Mouse (Mus musculus) embryonic facial prominence, embryonic 15.5 days (tissue): ENCODE measurements at regions not wholly inside any gene's neighbourhood (a gene's known extent, or its start where the extent isn't known, plus 50 kb on each side); places are given as distances from the start of the nearest gene placed in this dataset.

Experiments
- ATAC-seq: fragments of 200-750 bp; cut with Nextera tagmentation; 2 replicates; pipeline ENCODE4 v1.8.0; 2017; ENCODE audit warnings: low read depth, moderate TSS enrichment; ENCODE audit not compliant: insufficient number of reproducible peaks, low FRiP score, low TSS enrichment
- H3K27ac ChIP-seq: fragments of 300-500 bp; sonication (generic); replicated peaks from 2 replicates; pipeline ENCODE4 v1.5.1; 2015; ENCODE audit warnings: mild to moderate bottlenecking, inconsistent platforms
- H3K27me3 ChIP-seq: fragments of 300-500 bp; sonication (generic); 2 replicates; pipeline ENCODE4 v1.6.1; 2015; ENCODE audit warnings: inconsistent platforms
- H3K36me3 ChIP-seq: fragments of 300-500 bp; sonication (generic); 2 replicates; pipeline ENCODE4 v1.6.1; 2015; ENCODE audit warnings: mild to moderate bottlenecking, inconsistent platforms
- H3K4me1 ChIP-seq: fragments of 300-500 bp; sonication (generic); 2 replicates; pipeline ENCODE4 v1.6.1; 2015; ENCODE audit warnings: inconsistent platforms
- H3K4me2 ChIP-seq: fragments of 300-500 bp; sonication (generic); replicated peaks from 2 replicates; pipeline ENCODE4 v1.6.1; 2015; ENCODE audit warnings: mild to moderate bottlenecking, inconsistent platforms
- H3K4me3 ChIP-seq: fragments of 300-500 bp; sonication (generic); replicated peaks from 2 replicates; pipeline ENCODE4 v1.5.1; 2015; ENCODE audit warnings: mild to moderate bottlenecking, inconsistent platforms
- H3K9ac ChIP-seq: fragments of 300-500 bp; sonication (generic); 2 replicates; pipeline ENCODE4 v1.6.1; 2015; ENCODE audit warnings: inconsistent platforms
- H3K9me3 ChIP-seq: fragments of 300-500 bp; sonication (generic); replicated peaks from 2 replicates; pipeline ENCODE4 v1.6.1; 2016; ENCODE audit warnings: inconsistent platforms
- WGBS: fragments of 180-500 bp; shearing (Covaris S2); methylation state at CpG from one replicate; pipeline ENCODE4 v1.1.7; 2015; 5-methylcytosine and 5-hydroxymethylcytosine counted together

- Histone ChIP-seq H3K4me1 (peaks cover 10% of the 10 kb centered on the region), H3K9me3 (no peaks in the 10 kb centered on the region), H3K36me3 (no peaks in the 10 kb centered on the region), H3K4me2 (no peak overlapping the region), H3K27ac (no peak overlapping the region), H3K27me3 (no peaks in the 10 kb centered on the region), H3K9ac (no peak overlapping the region), H3K4me3 (no peak overlapping the region)
- 70% methylated on average over 4 of the region's 4 CpGs for WGBS
- ATAC-seq = no peak
Measured at GRCm38 (mm10) chr9:87961796-87962195, 230.7 kb upstream of the Tbx18 start.

- no peaks in the 10 kb centered on the region for H3K9me3 ChIP-seq
- no peak for ATAC-seq
- H3K27me3 ChIP-seq = no peaks in the 10 kb centered on the region
- 78% methylated on average over 2 of the region's 2 CpGs for WGBS
- H3K36me3 ChIP-seq = no peaks in the 10 kb centered on the region
- H3K9ac ChIP-seq = no peak overlapping the region
- no peak overlapping the region for H3K4me2 ChIP-seq
- peak overlapping the region; percentile 82 for H3K27ac ChIP-seq
- no peak overlapping the region for H3K4me3 ChIP-seq
- H3K4me1 ChIP-seq = peaks cover 10% of the 10 kb centered on the region
Measured at GRCm38 (mm10) chr9:87964508-87964907, 233.4 kb upstream of the Tbx18 start.

DNA sequence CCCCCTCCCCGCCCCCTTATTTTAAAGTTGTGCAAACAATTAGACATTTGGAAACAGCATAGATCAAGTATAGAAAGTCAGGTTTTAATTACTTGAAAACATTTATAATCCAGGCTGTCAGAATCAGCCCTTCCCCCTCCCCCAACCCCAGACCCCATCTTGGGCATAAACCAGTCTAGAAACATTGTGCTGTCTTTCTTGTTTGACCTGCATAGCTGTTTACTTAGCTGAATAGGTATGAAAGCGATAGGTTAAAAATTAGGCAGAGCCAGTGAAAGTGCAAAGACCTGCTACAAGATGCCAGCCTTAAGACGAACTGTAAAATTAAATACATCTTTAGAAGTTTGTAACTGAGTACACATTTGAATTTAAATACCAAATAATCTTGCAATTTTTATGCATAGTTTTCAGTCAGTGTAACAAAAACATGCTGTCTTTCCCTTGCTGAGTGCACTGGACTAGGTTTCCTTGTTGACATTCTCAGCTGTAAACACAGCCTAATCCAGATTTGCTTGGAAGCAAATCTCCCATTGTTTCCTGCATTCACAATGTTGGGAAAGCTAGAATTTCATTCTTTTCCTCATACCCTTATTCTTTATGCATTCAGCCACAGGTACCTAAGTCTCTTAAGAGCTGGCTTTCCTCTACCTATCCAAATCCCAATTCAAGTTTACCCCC lies 234.2 kb upstream of the Tbx18 start:
- Histone ChIP-seq H3K4me1 (peaks cover 10% of the 10 kb centered on the region), H3K36me3 (no peaks in the 10 kb centered on the region), H3K9ac (no peak overlapping the region), H3K9me3 (no peaks in the 10 kb centered on the region), H3K4me3 (no peak overlapping the region), H3K27ac (peak overlapping the region; percentile 61), H3K27me3 (no peaks in the 10 kb centered on the region), H3K4me2 (no peak overlapping the region)
- peak; percentile 53; the same call in 1 of the 2 replicates for ATAC-seq
- 33% methylated on average over 3 of the region's 3 CpGs for WGBS

DNA sequence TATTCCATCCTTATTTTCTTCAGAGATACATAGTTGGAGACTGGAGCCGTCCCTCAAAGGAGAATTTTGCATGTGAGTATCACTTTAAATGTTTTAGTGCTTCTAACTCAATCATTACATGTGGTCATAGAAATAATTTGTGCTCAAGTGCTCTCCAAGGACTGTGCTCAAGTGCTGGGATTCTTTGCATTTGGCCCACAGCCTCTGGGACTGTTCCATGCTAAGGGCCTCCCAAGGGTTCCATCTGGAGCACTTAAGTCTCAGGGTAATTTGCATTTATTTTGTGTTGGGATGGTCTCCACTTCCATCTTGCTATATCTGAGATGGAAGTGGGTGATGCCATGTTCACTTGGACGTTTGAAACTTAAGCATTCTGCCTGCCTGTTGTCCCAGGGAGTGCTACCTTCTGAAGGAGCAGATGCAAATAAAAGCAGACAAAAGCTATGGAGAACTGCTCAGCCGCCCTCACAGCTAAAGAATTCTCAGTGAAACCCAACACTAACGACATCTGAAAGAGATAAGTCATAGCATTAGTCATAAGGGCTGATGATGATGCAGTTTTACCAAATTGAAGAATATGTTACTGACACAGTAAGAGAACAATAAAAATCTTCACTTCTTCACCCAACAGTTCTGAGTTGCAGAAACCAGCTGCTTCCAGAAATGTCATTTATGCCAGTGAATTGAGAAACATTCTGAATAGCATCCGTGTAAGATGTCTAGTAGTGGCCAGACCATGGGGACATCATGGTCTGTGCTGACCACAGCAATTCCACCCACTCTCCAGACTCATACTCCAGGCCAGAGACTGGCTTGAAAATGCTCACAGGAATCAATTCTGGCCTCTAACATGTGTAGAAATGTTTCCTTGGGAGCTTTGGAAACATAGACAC lies 237.4 kb upstream of the Tbx18 start:
- no peak for ATAC-seq
- Histone ChIP-seq H3K36me3 (no peaks in the 10 kb centered on the region), H3K27ac (no peak overlapping the region), H3K9me3 (no peaks in the 10 kb centered on the region), H3K4me1 (peaks cover 10% of the 10 kb centered on the region), H3K27me3 (no peaks in the 10 kb centered on the region), H3K4me2 (no peak overlapping the region), H3K4me3 (no peak overlapping the region), H3K9ac (no peak overlapping the region)
- 48% methylated on average over 5 of the region's 5 CpGs for WGBS

GRCm38 (mm10) chr9:87970586-87970985 lies 239.5 kb upstream of the Tbx18 start:
- no peak for ATAC-seq
- Histone ChIP-seq H3K36me3 (no peaks in the 10 kb centered on the region), H3K4me1 (no peaks in the 10 kb centered on the region; the same call in 1 of the 2 replicates), H3K27ac (no peak overlapping the region), H3K4me3 (no peak overlapping the region), H3K9ac (no peak overlapping the region), H3K4me2 (no peak overlapping the region), H3K27me3 (no peaks in the 10 kb centered on the region), H3K9me3 (no peaks in the 10 kb centered on the region)

- ATAC-seq = no peak
- H3K27ac ChIP-seq = no peak overlapping the region
- H3K4me1 ChIP-seq = no peaks in the 10 kb centered on the region; the same call in 1 of the 2 replicates
- H3K9me3 ChIP-seq = no peaks in the 10 kb centered on the region
- WGBS = 90% methylated on average over 3 of the region's 3 CpGs
- no peak overlapping the region for H3K4me3 ChIP-seq
- H3K9ac ChIP-seq = no peak overlapping the region
- H3K27me3 ChIP-seq = no peaks in the 10 kb centered on the region
- no peak overlapping the region for H3K4me2 ChIP-seq
- no peaks in the 10 kb centered on the region for H3K36me3 ChIP-seq
Measured at GRCm38 (mm10) chr9:87971791-87972190, 240.7 kb upstream of the Tbx18 start.

- H3K36me3 ChIP-seq = no peaks in the 10 kb centered on the region
- H3K27ac ChIP-seq = no peak overlapping the region
- no peak overlapping the region for H3K9ac ChIP-seq
- 40% methylated on average over 6 of the region's 6 CpGs for WGBS
- H3K4me1 ChIP-seq = no peaks in the 10 kb centered on the region
- H3K4me3 ChIP-seq = no peak overlapping the region
- ATAC-seq = no peak
- H3K27me3 ChIP-seq = no peaks in the 10 kb centered on the region
- no peaks in the 10 kb centered on the region for H3K9me3 ChIP-seq
- no peak overlapping the region for H3K4me2 ChIP-seq
Measured at GRCm38 (mm10) chr9:87973531-87973930, 242.5 kb upstream of the Tbx18 start.

DNA sequence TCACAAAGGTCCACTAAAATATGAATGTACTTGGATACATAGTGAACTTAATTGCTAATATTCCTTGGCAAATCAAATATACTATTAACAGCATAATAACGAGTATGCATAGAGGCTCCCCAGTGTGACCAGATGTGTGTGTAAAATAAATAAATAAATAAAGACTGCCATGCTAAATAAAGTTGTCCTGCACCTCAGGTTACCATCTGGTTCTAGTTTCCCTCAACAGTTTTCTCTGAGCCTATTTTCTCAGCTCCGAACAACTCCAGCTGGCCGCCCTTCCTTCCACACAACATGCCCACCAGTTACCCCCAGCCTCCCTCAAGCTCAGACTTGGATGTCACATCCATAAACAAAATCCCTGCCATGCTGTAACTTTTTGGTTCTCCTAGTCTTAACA lies 253.8 kb upstream of the Tbx18 start:
- Histone ChIP-seq H3K4me1 (no peaks in the 10 kb centered on the region), H3K9ac (no peak overlapping the region), H3K36me3 (no peaks in the 10 kb centered on the region), H3K27ac (no peak overlapping the region), H3K9me3 (no peaks in the 10 kb centered on the region), H3K4me3 (no peak overlapping the region), H3K27me3 (no peaks in the 10 kb centered on the region), H3K4me2 (no peak overlapping the region)
- ATAC-seq = peak; percentile 29; the same call in 1 of the 2 replicates
- WGBS = 36% methylated on average over 3 of the region's 3 CpGs

DNA sequence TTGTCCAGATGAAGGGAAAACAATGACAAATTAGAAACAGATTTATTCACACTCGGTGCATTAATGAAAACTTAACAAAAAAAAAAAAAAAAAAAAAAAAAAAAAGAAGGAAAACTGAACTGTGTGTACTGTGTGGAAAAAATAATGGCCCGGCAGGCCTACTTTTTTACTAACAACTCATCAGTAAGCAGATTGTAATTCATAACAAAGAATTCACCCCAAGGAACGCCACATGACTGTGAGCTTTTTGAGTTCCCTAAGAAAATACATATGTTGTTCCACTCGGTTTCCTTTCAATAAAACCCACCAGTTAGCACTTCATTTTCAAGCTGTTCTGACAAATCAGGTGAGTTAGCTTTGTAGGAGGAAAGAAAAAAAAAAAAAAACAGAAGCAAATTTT lies 254.4 kb upstream of the Tbx18 start:
- Histone ChIP-seq H3K36me3 (no peaks in the 10 kb centered on the region), H3K9me3 (no peaks in the 10 kb centered on the region), H3K27me3 (no peaks in the 10 kb centered on the region), H3K4me2 (no peak overlapping the region), H3K9ac (no peak overlapping the region), H3K27ac (no peak overlapping the region), H3K4me3 (no peak overlapping the region), H3K4me1 (no peaks in the 10 kb centered on the region)
- 24% methylated on average over 4 of the region's 4 CpGs for WGBS
- ATAC-seq = no peak

GRCm38 (mm10) chr9:88005945-88006700 lies 275.1 kb upstream of the Tbx18 start:
- H3K36me3 ChIP-seq = no peaks in the 10 kb centered on the region
- ATAC-seq = no peak
- H3K4me2 ChIP-seq = no peak overlapping the region
- H3K9me3 ChIP-seq = no peaks in the 10 kb centered on the region
- 68% methylated on average over 8 of the region's 8 CpGs for WGBS
- H3K4me3 ChIP-seq = no peak overlapping the region
- no peak overlapping the region for H3K9ac ChIP-seq
- no peaks in the 10 kb centered on the region for H3K27me3 ChIP-seq
- H3K4me1 ChIP-seq = no peaks in the 10 kb centered on the region
- no peak overlapping the region for H3K27ac ChIP-seq

DNA sequence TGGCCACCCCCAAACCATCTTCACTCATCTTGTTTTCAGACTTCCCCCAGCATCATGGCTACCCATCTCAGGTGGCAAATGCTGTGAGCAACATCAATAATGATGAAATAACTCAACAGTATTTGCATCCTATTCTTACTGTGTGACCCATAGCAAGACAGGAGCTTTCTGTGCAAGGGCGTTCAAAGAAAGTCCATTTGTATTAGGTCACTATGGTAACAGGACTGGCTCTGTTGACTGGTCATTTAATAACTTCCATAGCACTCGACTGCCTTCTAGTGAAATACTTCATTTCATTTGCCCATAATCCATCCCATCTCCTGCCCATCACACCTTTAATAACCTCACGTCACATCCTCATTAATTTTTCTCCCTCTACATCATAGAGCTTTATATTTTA lies 292.7 kb upstream of the Tbx18 start:
- H3K9me3 ChIP-seq = no peaks in the 10 kb centered on the region
- H3K4me2 ChIP-seq = no peak overlapping the region
- H3K27ac ChIP-seq = no peak overlapping the region
- H3K27me3 ChIP-seq = no peaks in the 10 kb centered on the region
- no peak overlapping the region for H3K9ac ChIP-seq
- no peak overlapping the region for H3K4me3 ChIP-seq
- no peaks in the 10 kb centered on the region for H3K4me1 ChIP-seq
- no peaks in the 10 kb centered on the region for H3K36me3 ChIP-seq
- 80% methylated on average over 3 of the region's 3 CpGs for WGBS
- no peak for ATAC-seq
